Mouse (Mus musculus) neural tube, embryonic 13.5 days (tissue): ENCODE measurements around the gene Asic5. TPM values are rescaled to one million over a fixed set of nuclear protein-coding genes. Genes with fewer than 3 reads are reported as not detected.
A peak's percentile ranks its signal among the peaks of the same experiment; 100 is the strongest.

Source experiments
- ATAC-seq: fragments of 200-750 bp; cut with Nextera tagmentation; 2 replicates; pipeline ENCODE4 v1.8.0; 2017; ENCODE audit warnings: low read depth, mild to moderate bottlenecking, moderate TSS enrichment, moderate library complexity
- H3K27ac ChIP-seq: fragments of 300-500 bp; sonication (generic); replicated peaks from 2 replicates; pipeline ENCODE4 v1.5.1; 2015; ENCODE audit warnings: moderate library complexity, mild to moderate bottlenecking, inconsistent platforms
- H3K27me3 ChIP-seq: fragments of 300-500 bp; sonication (generic); 2 replicates; pipeline ENCODE4 v1.6.1; 2015; ENCODE audit warnings: mild to moderate bottlenecking, inconsistent platforms
- H3K36me3 ChIP-seq: fragments of 300-500 bp; sonication (generic); 2 replicates; pipeline ENCODE4 v1.6.1; 2015; ENCODE audit warnings: mild to moderate bottlenecking, inconsistent platforms
- H3K4me1 ChIP-seq: fragments of 300-500 bp; sonication (generic); replicated peaks from 2 replicates; pipeline ENCODE4 v1.6.1; 2015; ENCODE audit warnings: inconsistent platforms
- H3K4me2 ChIP-seq: fragments of 300-500 bp; sonication (generic); 2 replicates; pipeline ENCODE4 v1.6.1; 2015; ENCODE audit warnings: inconsistent platforms, mild to moderate bottlenecking, moderate library complexity
- H3K4me3 ChIP-seq: fragments of 300-500 bp; sonication (generic); 2 replicates; pipeline ENCODE4 v1.5.1; 2015; ENCODE audit warnings: mild to moderate bottlenecking, inconsistent platforms
- H3K9ac ChIP-seq: fragments of 300-500 bp; sonication (generic); 2 replicates; pipeline ENCODE4 v1.6.1; 2015; ENCODE audit warnings: moderate library complexity, mild to moderate bottlenecking, inconsistent platforms
- H3K9me3 ChIP-seq: fragments of 300-500 bp; sonication (generic); 2 replicates; pipeline ENCODE4 v1.6.1; 2016; ENCODE audit warnings: inconsistent platforms
- WGBS: fragments of 180-500 bp; shearing (Covaris S2); methylation state at CpG from one replicate; pipeline ENCODE4 v1.1.7; 2015; 5-methylcytosine and 5-hydroxymethylcytosine counted together
- polyA plus RNA-seq: library from polyadenylated mRNA; unstranded; fragments of >200 nt; fragmentation: Nextera tagmentation; extraction: Ambion mirVana; gene quantifications from 2 replicates; pipeline ENCODE4 v1.2.1, GENCODE M21; 2015

Asic5 gene
- polyA plus RNA-seq, 1 experiment from 2014 or later = not detected

DNA sequence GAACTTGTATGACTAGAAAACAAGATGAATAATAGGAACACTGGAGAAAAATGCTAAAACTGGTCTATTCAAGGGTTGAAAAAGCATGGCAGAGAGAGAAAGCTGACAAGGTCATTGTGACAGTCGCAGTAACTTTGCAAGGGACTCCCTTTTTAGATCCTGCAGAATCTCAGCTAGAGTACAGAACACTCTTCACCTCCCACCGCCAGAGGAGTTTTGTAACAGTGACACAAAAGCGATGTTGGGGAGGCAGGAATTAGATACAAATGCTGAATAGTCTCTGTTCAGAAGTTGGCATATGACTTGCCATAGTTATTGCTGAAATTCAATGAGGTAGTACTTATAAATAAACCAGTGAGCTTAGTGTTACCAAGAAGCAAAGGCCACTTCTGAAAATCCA lies 41.0 kb downstream of the Asic5 start:
- 76% methylated on average over 3 of the region's 3 CpGs for WGBS
- H3K36me3 ChIP-seq = no peaks in the 10 kb centered on the region
- no peak for ATAC-seq
- H3K9me3 ChIP-seq = no peaks in the 10 kb centered on the region
- H3K4me3 ChIP-seq = no peak overlapping the region
- H3K27me3 ChIP-seq = no peaks in the 10 kb centered on the region
- no peaks in the 10 kb centered on the region for H3K4me1 ChIP-seq
- no peak overlapping the region for H3K9ac ChIP-seq
- H3K4me2 ChIP-seq = no peak overlapping the region
- no peak overlapping the region for H3K27ac ChIP-seq

- no peak overlapping the region for H3K27ac ChIP-seq
- H3K4me1 ChIP-seq = no peaks in the 10 kb centered on the region
- no peak for ATAC-seq
- no peaks in the 10 kb centered on the region for H3K36me3 ChIP-seq
- H3K4me3 ChIP-seq = no peak overlapping the region
- H3K9me3 ChIP-seq = no peaks in the 10 kb centered on the region
- H3K9ac ChIP-seq = no peak overlapping the region
- H3K27me3 ChIP-seq = no peaks in the 10 kb centered on the region
- H3K4me2 ChIP-seq = no peak overlapping the region
- WGBS = 89% methylated on average over 1 of the region's 1 CpGs
These were observed 45.2 kb downstream of the Asic5 start for GRCm38 (mm10) chr3:82027286-82027685.

- WGBS = 2% methylated on average over 3 of the region's 3 CpGs
- Histone ChIP-seq H3K4me3 (no peak overlapping the region), H3K27ac (no peak overlapping the region), H3K36me3 (no peaks in the 10 kb centered on the region), H3K4me2 (no peak overlapping the region), H3K9me3 (no peaks in the 10 kb centered on the region), H3K27me3 (no peaks in the 10 kb centered on the region), H3K4me1 (no peaks in the 10 kb centered on the region), H3K9ac (no peak overlapping the region)
- ATAC-seq = peak; percentile 79
These were observed 47.1 kb downstream of the Asic5 start for GRCm38 (mm10) chr3:82029229-82029628.

- WGBS = 68% methylated on average over 1 of the region's 1 CpGs
- no peak overlapping the region for H3K4me2 ChIP-seq
- H3K4me3 ChIP-seq = no peak overlapping the region
- no peak for ATAC-seq
- H3K27ac ChIP-seq = no peak overlapping the region
- no peaks in the 10 kb centered on the region for H3K36me3 ChIP-seq
- H3K9me3 ChIP-seq = no peaks in the 10 kb centered on the region
- H3K4me1 ChIP-seq = no peaks in the 10 kb centered on the region
- no peaks in the 10 kb centered on the region for H3K27me3 ChIP-seq
- H3K9ac ChIP-seq = no peak overlapping the region
These were observed 48.1 kb downstream of the Asic5 start for GRCm38 (mm10) chr3:82030008-82030748.

DNA sequence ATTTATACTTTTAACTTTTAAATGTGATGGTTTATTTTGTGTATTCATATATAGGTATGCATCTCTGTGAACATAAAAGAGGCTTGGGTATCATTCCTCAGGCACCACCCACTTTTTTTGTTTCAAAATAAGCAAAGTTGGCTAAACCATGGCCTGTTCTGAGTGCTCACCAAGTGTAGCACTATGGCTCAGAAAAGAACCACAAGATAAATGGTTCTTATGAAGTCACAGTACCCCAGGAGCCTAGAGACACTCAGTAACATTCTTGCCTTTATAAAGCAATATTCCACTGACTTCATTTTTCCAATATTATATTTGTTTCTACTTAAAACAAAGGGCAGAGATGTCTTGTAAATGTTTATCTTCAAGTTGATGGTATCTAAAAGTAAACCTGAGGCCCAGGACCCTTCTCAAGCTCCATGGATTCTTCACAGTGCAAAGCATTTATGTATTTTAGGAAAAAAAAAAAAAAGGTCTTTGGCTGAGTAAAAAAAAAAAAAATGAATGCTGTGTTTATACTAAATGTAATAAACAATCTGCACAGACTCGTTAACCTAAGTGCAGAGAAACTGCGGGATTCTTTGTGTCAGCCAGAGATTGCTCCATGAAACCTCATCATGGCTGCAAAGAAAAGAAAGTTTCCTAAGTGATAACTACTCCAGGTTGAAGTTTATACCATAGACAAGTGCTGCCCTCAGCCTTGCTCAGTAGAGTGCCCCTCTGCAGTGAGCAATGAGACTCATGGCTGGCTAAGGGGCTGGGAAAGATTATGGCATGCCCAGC lies 54.4 kb downstream of the Asic5 start:
- no peaks in the 10 kb centered on the region for H3K9me3 ChIP-seq
- H3K4me1 ChIP-seq = no peaks in the 10 kb centered on the region
- H3K9ac ChIP-seq = no peak overlapping the region
- peaks cover 9% of the 10 kb centered on the region for H3K36me3 ChIP-seq
- no peak overlapping the region for H3K4me2 ChIP-seq
- no peak for ATAC-seq
- no peak overlapping the region for H3K4me3 ChIP-seq
- no peaks in the 10 kb centered on the region for H3K27me3 ChIP-seq
- 88% methylated on average over 2 of the region's 2 CpGs for WGBS
- H3K27ac ChIP-seq = no peak overlapping the region

- Histone ChIP-seq H3K4me1 (0 out of 2 replicates have a peak, but pooled peaks cover 8% of the 10 kb centered on the region), H3K9ac (no peak overlapping the region), H3K4me2 (no peak overlapping the region), H3K4me3 (no peak overlapping the region), H3K27me3 (no peaks in the 10 kb centered on the region), H3K27ac (no peak overlapping the region), H3K36me3 (peaks cover 9% of the 10 kb centered on the region), H3K9me3 (no peaks in the 10 kb centered on the region)
- ATAC-seq = no peak
- 90% methylated on average over 6 of the region's 6 CpGs for WGBS
These were observed 61.6 kb downstream of the Asic5 start for GRCm38 (mm10) chr3:82043676-82044075.

GRCm38 (mm10) chr3:82044902-82045301 lies 62.8 kb downstream of the Asic5 start:
- Histone ChIP-seq H3K9me3 (no peaks in the 10 kb centered on the region), H3K4me2 (no peak overlapping the region), H3K27me3 (no peaks in the 10 kb centered on the region), H3K9ac (no peak overlapping the region), H3K36me3 (no peaks in the 10 kb centered on the region), H3K4me1 (peaks cover 9% of the 10 kb centered on the region; the same call in 1 of the 2 replicates), H3K4me3 (no peak overlapping the region), H3K27ac (no peak overlapping the region)
- ATAC-seq = no peak
- 93% methylated on average over 5 of the region's 5 CpGs for WGBS

- WGBS = 90% methylated on average over 8 of the region's 8 CpGs
- H3K27ac ChIP-seq = no peak overlapping the region
These were observed 64.0 kb downstream of the Asic5 start for GRCm38 (mm10) chr3:82046087-82046486.

GRCm38 (mm10) chr3:82047100-82047753 lies 65.1 kb downstream of the Asic5 start:
- H3K4me3 ChIP-seq = no peak overlapping the region
- peak; percentile 69; the same call in 1 of the 2 replicates for ATAC-seq

More at GRCm38 (mm10) chr3:82046087-82046486, 64.0 kb downstream of the Asic5 start:
- H3K9me3 ChIP-seq = no peaks in the 10 kb centered on the region
- no peaks in the 10 kb centered on the region for H3K27me3 ChIP-seq
- H3K4me3 ChIP-seq = no peak overlapping the region
- H3K36me3 ChIP-seq = no peaks in the 10 kb centered on the region
- H3K9ac ChIP-seq = no peak overlapping the region
- no peak for ATAC-seq
- no peak overlapping the region for H3K4me2 ChIP-seq
- H3K4me1 ChIP-seq = peaks cover 9% of the 10 kb centered on the region; the same call in 1 of the 2 replicates

DNA sequence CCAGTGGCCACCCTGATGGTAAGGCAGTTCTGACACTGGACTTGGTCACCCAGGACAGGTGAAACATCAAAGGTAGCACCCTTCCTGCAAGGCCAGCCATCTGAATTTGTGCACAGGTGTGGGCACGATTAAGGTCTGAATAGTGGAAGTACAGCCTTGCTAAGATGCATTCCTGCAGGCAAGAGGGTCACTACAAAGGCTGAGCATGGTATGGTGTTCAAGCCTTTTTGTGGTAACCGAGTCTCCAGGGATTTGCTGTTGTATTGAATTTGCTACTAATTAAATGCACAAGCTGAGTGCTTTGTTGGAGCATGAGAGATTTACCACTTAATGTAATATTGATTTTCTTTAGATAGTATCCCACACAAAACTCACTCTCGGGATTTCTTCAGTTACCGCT lies 66.0 kb downstream of the Asic5 start:
- Histone ChIP-seq H3K9ac (no peak overlapping the region), H3K27ac (no peak overlapping the region), H3K9me3 (no peaks in the 10 kb centered on the region), H3K4me1 (peaks cover 9% of the 10 kb centered on the region; the same call in 1 of the 2 replicates), H3K27me3 (no peaks in the 10 kb centered on the region), H3K4me2 (no peak overlapping the region), H3K4me3 (no peak overlapping the region), H3K36me3 (no peaks in the 10 kb centered on the region)
- WGBS = 58% methylated on average over 4 of the region's 4 CpGs
- no peak for ATAC-seq

More at GRCm38 (mm10) chr3:82047100-82047753, 65.1 kb downstream of the Asic5 start:
- H3K4me1 ChIP-seq = peaks cover 9% of the 10 kb centered on the region; the same call in 1 of the 2 replicates
- no peak overlapping the region for H3K27ac ChIP-seq
- no peak overlapping the region for H3K4me2 ChIP-seq
- H3K9ac ChIP-seq = no peak overlapping the region
- no peaks in the 10 kb centered on the region for H3K9me3 ChIP-seq
- H3K36me3 ChIP-seq = no peaks in the 10 kb centered on the region
- no peaks in the 10 kb centered on the region for H3K27me3 ChIP-seq
- 35% methylated on average over 8 of the region's 8 CpGs for WGBS

DNA sequence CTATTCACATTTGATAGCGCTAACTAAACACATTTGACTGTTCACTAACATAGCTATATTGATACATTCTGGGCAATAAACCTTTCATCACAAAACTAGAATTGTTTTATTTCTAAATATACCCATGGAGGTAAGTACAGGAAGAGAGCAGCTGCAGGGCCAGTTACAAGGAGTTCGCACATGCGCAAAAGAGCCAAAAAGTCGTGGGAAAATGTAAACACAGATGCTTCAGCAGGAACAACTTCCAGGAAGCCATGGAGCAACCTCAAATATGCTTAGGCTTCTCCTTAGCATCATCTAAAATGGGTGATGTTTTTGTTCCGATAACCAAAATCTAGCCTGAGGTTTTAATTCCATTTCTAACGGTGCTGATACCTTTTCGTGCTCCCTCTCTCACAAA lies 66.6 kb downstream of the Asic5 start:
- WGBS = 56% methylated on average over 7 of the region's 7 CpGs

GRCm38 (mm10) chr3:82051468-82051867 lies 69.4 kb downstream of the Asic5 start:
- Histone ChIP-seq H3K27me3 (peaks cover 3% of the 10 kb centered on the region; the same call in 1 of the 2 replicates), H3K4me3 (no peak overlapping the region), H3K4me1 (peaks cover 9% of the 10 kb centered on the region; the same call in 1 of the 2 replicates), H3K36me3 (no peaks in the 10 kb centered on the region), H3K4me2 (no peak overlapping the region), H3K9ac (no peak overlapping the region), H3K27ac (no peak overlapping the region), H3K9me3 (no peaks in the 10 kb centered on the region)
- no peak for ATAC-seq

More for the DNA sequence above, 66.6 kb downstream of the Asic5 start:
- no peaks in the 10 kb centered on the region for H3K27me3 ChIP-seq
- H3K27ac ChIP-seq = no peak overlapping the region
- ATAC-seq = no peak
- H3K36me3 ChIP-seq = no peaks in the 10 kb centered on the region
- no peaks in the 10 kb centered on the region for H3K9me3 ChIP-seq
- no peak overlapping the region for H3K4me2 ChIP-seq
- no peak overlapping the region for H3K9ac ChIP-seq
- H3K4me1 ChIP-seq = peaks cover 9% of the 10 kb centered on the region; the same call in 1 of the 2 replicates
- H3K4me3 ChIP-seq = no peak overlapping the region
